Mouse (Mus musculus) liver, adult 2 months (tissue): Measurements from ENCODE around the gene Btn1a1.

ENCODE experiments used
- CTCF ChIP-seq: fragments of 200-500 bp; IDR thresholded peaks from 2 replicates; pipeline ENCODE4 v1.5.1; 2011; ENCODE audit warnings: low read depth, low read length, control low read depth
- POLR2A ChIP-seq: fragments of 200-500 bp; IDR thresholded peaks from 2 replicates; pipeline ENCODE4 v1.6.1; 2011; ENCODE audit warnings: low read length, control low read depth; ENCODE audit not compliant: insufficient read depth; ENCODE audit errors: extremely low read depth

GRCm38 (mm10) chr13:23483153-23483552 lies 17.5 kb upstream of the Btn1a1 start:
- TF ChIP-seq POLR2A (no peak), CTCF (no peak)
